Mouse (Mus musculus) MEL (cell line): ENCODE results near the gene Aff3. TPM values are rescaled to one million over a fixed set of nuclear protein-coding genes. Genes with fewer than 3 reads are reported as not detected.

Experiments used
- DNase-seq: peaks from one replicate; pipeline ENCODE4 v3.0.0; 2011; ENCODE audit warnings: low read depth, low spot score
- H3K27ac ChIP-seq: 2 replicates; pipeline ENCODE4 v1.5.1; 2012; ENCODE audit warnings: low read depth, mild to moderate bottlenecking, control low read depth, low read length, moderate library complexity; ENCODE audit not compliant: control insufficient read depth
- H3K27me3 ChIP-seq, 2 experiments: fragments of 150-350 bp in 1 of 2; sonication (generic) in 1 of 2; 2 replicates each; pipeline ENCODE4 v1.6.1; 2012; ENCODE audit warnings: low read length in 2 of 2, mild to moderate bottlenecking in 2 of 2, improper control_type of control experiment in 1 of 2, moderate library complexity in 1 of 2; ENCODE audit not compliant: insufficient read depth in 2 of 2, control insufficient read depth in 1 of 2
- H3K36me3 ChIP-seq, 2 experiments: 2 replicates each; pipeline ENCODE4 v1.6.1; 2012 to 2014; ENCODE audit warnings: low read length in 2 of 2, improper control_type of control experiment in 1 of 2, inconsistent platforms in 1 of 2, mild to moderate bottlenecking in 1 of 2; ENCODE audit not compliant: insufficient read depth in 2 of 2, control insufficient read depth in 1 of 2
- H3K4me1 ChIP-seq, 2 experiments: fragments of 150-350 bp in 1 of 2; sonication (generic) in 1 of 2; 2 replicates each; pipeline ENCODE4 v1.6.1; 2012; ENCODE audit warnings: low read length in 2 of 2, improper control_type of control experiment in 1 of 2, mild to moderate bottlenecking in 1 of 2; ENCODE audit not compliant: insufficient read depth in 2 of 2, control insufficient read depth in 1 of 2
- H3K4me3 ChIP-seq, 2 experiments: fragments of 150-350 bp in 1 of 2; sonication (generic) in 1 of 2; 2 replicates each; pipeline ENCODE4 v1.5.1; 2012; ENCODE audit warnings: low read depth in 2 of 2, low read length in 2 of 2, mild to moderate bottlenecking in 2 of 2, moderate library complexity in 2 of 2, control low read depth in 1 of 2, improper control_type of control experiment in 1 of 2; ENCODE audit not compliant: control insufficient read depth in 1 of 2, insufficient read depth in 1 of 2
- H3K79me2 ChIP-seq: 2 replicates; pipeline ENCODE4 v1.6.1; 2012; ENCODE audit warnings: mild to moderate bottlenecking, low read length, moderate library complexity; ENCODE audit not compliant: control insufficient read depth, poor library complexity, insufficient read depth
- H3K9ac ChIP-seq: 2 replicates; pipeline ENCODE4 v1.6.1; 2012; ENCODE audit warnings: low read depth, mild to moderate bottlenecking, control low read depth, low read length, moderate library complexity; ENCODE audit not compliant: control insufficient read depth, poor library complexity, severe bottlenecking
- H3K9me3 ChIP-seq: fragments of 150-350 bp; sonication (generic); replicated peaks from 2 replicates; pipeline ENCODE4 v1.6.1; 2012; ENCODE audit warnings: mild to moderate bottlenecking, low read length, improper control_type of control experiment, moderate library complexity; ENCODE audit not compliant: insufficient read depth
- BHLHE40 ChIP-seq: IDR thresholded peaks from 2 replicates; pipeline ENCODE4 v1.6.1; 2012; ENCODE audit warnings: low read depth, mild to moderate bottlenecking, inconsistent platforms, low read length, improper control_type of control experiment, borderline replicate concordance
- CHD1 ChIP-seq: IDR thresholded peaks from 2 replicates; pipeline ENCODE4 v1.6.1; 2012; ENCODE audit warnings: low read depth, mild to moderate bottlenecking, inconsistent platforms, low read length, improper control_type of control experiment
- CTCF ChIP-seq, 3 experiments: IDR thresholded peaks in 2 of 3; conservative IDR thresholded peaks in 1 of 3; 2 replicates each; pipeline ENCODE4 v1.5.1; 2011 to 2012; ENCODE audit warnings: low read length in 3 of 3, low read depth in 2 of 3, mild to moderate bottlenecking in 2 of 3, improper control_type of control experiment in 1 of 3, inconsistent platforms in 1 of 3, mixed read lengths in 1 of 3, moderate library complexity in 1 of 3; ENCODE audit not compliant: control insufficient read depth in 1 of 3, insufficient read depth in 1 of 3, poor library complexity in 1 of 3, severe bottlenecking in 1 of 3
- E2F4 ChIP-seq: IDR thresholded peaks from 2 replicates; pipeline ENCODE4 v1.6.1; 2011; ENCODE audit warnings: low read depth, low read length, improper control_type of control experiment, borderline replicate concordance
- EP300 ChIP-seq, 2 experiments: IDR thresholded peaks; 2 replicates each; pipeline ENCODE4 v1.6.1; 2011; ENCODE audit warnings: improper control_type of control experiment in 2 of 2, low read length in 2 of 2, low read depth in 1 of 2, mild to moderate bottlenecking in 1 of 2
- GABPA ChIP-seq: IDR thresholded peaks from 2 replicates; pipeline ENCODE4 v1.6.1; 2012; ENCODE audit warnings: low read depth, mild to moderate bottlenecking, inconsistent platforms, low read length, improper control_type of control experiment, moderate library complexity
- GATA1 ChIP-seq: IDR thresholded peaks from 2 replicates; pipeline ENCODE4 v1.6.1; 2011; ENCODE audit warnings: low read depth, low read length, improper control_type of control experiment
- HCFC1 ChIP-seq: IDR thresholded peaks from 2 replicates; pipeline ENCODE4 v1.6.1; 2012; ENCODE audit warnings: low read depth, mild to moderate bottlenecking, inconsistent platforms, low read length, improper control_type of control experiment, moderate library complexity
- JUND ChIP-seq: IDR thresholded peaks from 2 replicates; pipeline ENCODE4 v1.6.1; 2011; ENCODE audit warnings: low read depth, mild to moderate bottlenecking, improper control_type of control experiment, low read length
- KAT2A ChIP-seq: conservative IDR thresholded peaks from 2 replicates; pipeline ENCODE4 v1.6.1; 2012; ENCODE audit warnings: low read depth, low read length, improper control_type of control experiment, inconsistent platforms
- MAFK ChIP-seq: IDR thresholded peaks from 2 replicates; pipeline ENCODE4 v1.6.1; 2011; ENCODE audit warnings: low read depth, mild to moderate bottlenecking, low read length, improper control_type of control experiment, borderline replicate concordance
- MAX ChIP-seq: IDR thresholded peaks from 2 replicates; pipeline ENCODE4 v1.6.1; 2011; ENCODE audit warnings: low read length, improper control_type of control experiment
- MYB ChIP-seq: IDR thresholded peaks from 2 replicates; pipeline ENCODE4 v1.6.1; 2011; ENCODE audit warnings: mild to moderate bottlenecking, low read depth, low read length, improper control_type of control experiment
- NELFE ChIP-seq: IDR thresholded peaks from 2 replicates; pipeline ENCODE4 v1.6.1; 2011; ENCODE audit warnings: low read depth, low read length, improper control_type of control experiment
- NRF1 ChIP-seq: IDR thresholded peaks from 2 replicates; pipeline ENCODE4 v1.6.1; 2014; ENCODE audit warnings: low read depth, mild to moderate bottlenecking, inconsistent platforms, low read length, improper control_type of control experiment, moderate library complexity; ENCODE audit not compliant: poor library complexity, insufficient read depth, severe bottlenecking
- POLR2AphosphoS5 ChIP-seq: IDR thresholded peaks from 2 replicates; pipeline ENCODE4 v1.6.1; 2012; ENCODE audit warnings: low read depth, borderline replicate concordance, mild to moderate bottlenecking, inconsistent platforms, low read length, moderate library complexity, mixed read lengths
- RAD21 ChIP-seq: IDR thresholded peaks from 2 replicates; pipeline ENCODE4 v1.6.1; 2011; ENCODE audit warnings: mild to moderate bottlenecking, low read depth, low read length, improper control_type of control experiment
- SIN3A ChIP-seq: IDR thresholded peaks from 2 replicates; pipeline ENCODE4 v1.6.1; 2012; ENCODE audit warnings: low read length, improper control_type of control experiment, inconsistent platforms
- SMC3 ChIP-seq: IDR thresholded peaks from 2 replicates; pipeline ENCODE4 v1.6.1; 2011; ENCODE audit warnings: low read depth, low read length, improper control_type of control experiment
- TAL1 ChIP-seq: IDR thresholded peaks from 2 replicates; pipeline ENCODE4 v1.6.1; 2012; ENCODE audit warnings: mild to moderate bottlenecking, inconsistent platforms, low read length, moderate library complexity, mixed read lengths
- TCF12 ChIP-seq: IDR thresholded peaks from 2 replicates; pipeline ENCODE4 v1.6.1; 2014; ENCODE audit warnings: low read depth, mild to moderate bottlenecking, inconsistent platforms, low read length, improper control_type of control experiment, moderate library complexity
- UBTF ChIP-seq: IDR thresholded peaks from 2 replicates; pipeline ENCODE4 v1.6.1; 2012; ENCODE audit warnings: low read depth, mild to moderate bottlenecking, inconsistent platforms, low read length, improper control_type of control experiment, moderate library complexity, borderline replicate concordance; ENCODE audit not compliant: insufficient read depth
- USF1 ChIP-seq: IDR thresholded peaks from 2 replicates; pipeline ENCODE4 v1.6.1; 2014; ENCODE audit warnings: low read depth, mild to moderate bottlenecking, inconsistent platforms, low read length, improper control_type of control experiment, moderate library complexity
- ZKSCAN1 ChIP-seq: IDR thresholded peaks from 2 replicates; pipeline ENCODE4 v1.6.1; 2012; ENCODE audit warnings: low read depth, mild to moderate bottlenecking, inconsistent platforms, low read length, improper control_type of control experiment, moderate library complexity
- polyA plus RNA-seq, 2 experiments: library from polyadenylated mRNA; stranded (reverse) in 1 of 2; unstranded in 1 of 2; fragments of >175 nt in 1 of 2; fragments of >200 nt in 1 of 2; gene quantifications; 2 replicates each; pipeline versions ENCODE4 v1.2.1 to v1.2.4; 2012; ENCODE audit warnings: low replicate concordance in 2 of 2, low read depth in 1 of 2; ENCODE audit not compliant: insufficient read length in 2 of 2, insufficient read depth in 1 of 2, missing spikeins in 1 of 2
- total RNA-seq: library from RNA; depleted of rRNA; stranded (reverse); fragments of 300-350 nt; gene quantifications from 2 replicates; pipeline ENCODE4 v1.2.3, GENCODE M21; 2012

The Aff3 gene
- total and polyA plus RNA-seq, 3 experiments: 18.5 to 41.1 (median 25.4) TPM

DNA sequence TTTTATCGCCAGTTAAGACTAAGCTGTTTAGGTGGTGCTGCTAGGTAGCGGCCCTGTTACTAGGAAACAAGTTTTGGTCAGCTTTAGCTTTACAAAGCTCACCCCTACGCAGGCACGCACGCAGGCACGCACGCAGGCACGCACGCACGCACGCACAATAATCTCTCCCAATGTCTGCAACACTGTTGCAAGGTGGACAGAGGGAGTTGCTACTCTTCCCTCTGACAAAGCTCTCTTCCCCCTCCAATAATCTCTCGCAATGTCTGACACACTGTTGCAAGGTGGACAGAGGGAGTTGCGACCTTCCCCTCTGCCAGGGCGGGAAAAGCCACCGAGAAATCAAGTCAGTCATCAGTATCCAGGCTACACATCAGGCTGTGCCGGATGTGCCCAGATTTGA lies 425.2 kb downstream of the Aff3 start:
- TF ChIP-seq GABPA (no peak), TCF12 (no peak), E2F4 (no peak), CTCF (IDR thresholded peaks at IDR 0.05 in 2 of 3, conservative IDR thresholded peaks at IDR 0.05 in 1 of 3; ENCODE audit: control insufficient read depth in 1 of 3, insufficient read depth in 1 of 3, low read depth in 2 of 3, low read length in 3 of 3, poor library complexity in 1 of 3, severe bottlenecking in 1 of 3) (no peak), GATA1 (no peak), KAT2A (no peak), MAFK (no peak), MYB (no peak)
- no peak for DNase-seq
- H3K36me3 ChIP-seq: peaks cover 0 to 3% of the 10 kb centered on the region in 2 experiments; a peak in 2 of 4 replicates
- no peak overlapping the region for H3K9ac ChIP-seq
- peaks cover 0 to 2% of the 10 kb centered on the region in 2 experiments; a peak in 1 of 4 replicates for H3K4me1 ChIP-seq
- no peaks in the 10 kb centered on the region for H3K9me3 ChIP-seq
- no peaks in the 10 kb centered on the region for H3K27me3 ChIP-seq
- H3K4me3 ChIP-seq: no peak overlapping the region
- H3K27ac ChIP-seq: no peak overlapping the region
- H3K79me2 ChIP-seq: no peaks in the 10 kb centered on the region

GRCm38 (mm10) chr1:38237831-38238230 lies 426.9 kb downstream of the Aff3 start:
- no peak for DNase-seq
- Histone ChIP-seq H3K36me3 (peaks cover 0 to 3% of the 10 kb centered on the region in 2 experiments; a peak in 2 of 4 replicates), H3K4me1 (peaks cover 0 to 2% of the 10 kb centered on the region in 2 experiments; a peak in 1 of 4 replicates), H3K9me3 (no peaks in the 10 kb centered on the region)
- TF ChIP-seq BHLHE40: no peak
- no peak for TF ChIP-seq JUND
- no peak for TF ChIP-seq MAX
- no peak for TF ChIP-seq HCFC1
- TF ChIP-seq EP300 (IDR thresholded peaks at IDR 0.05; ENCODE audit: low read depth in 1 of 2, low read length in 2 of 2): no peak
- no peak for TF ChIP-seq TAL1
- no peak for TF ChIP-seq ZKSCAN1
- TF ChIP-seq SMC3: no peak
- no peak for TF ChIP-seq GABPA
- TF ChIP-seq NELFE: no peak
- no peak for TF ChIP-seq CHD1
- no peak for TF ChIP-seq RAD21
- TF ChIP-seq POLR2AphosphoS5: no peak
- no peak for TF ChIP-seq SIN3A
- TF ChIP-seq NRF1: no peak
- TF ChIP-seq UBTF: no peak
- TF ChIP-seq USF1: no peak
- TF ChIP-seq, all 39 proteins: peak for 0
- H3K27ac ChIP-seq: no peak overlapping the region
- no peak overlapping the region for H3K9ac ChIP-seq
- no peaks in the 10 kb centered on the region for H3K79me2 ChIP-seq
- no peaks in the 10 kb centered on the region for H3K27me3 ChIP-seq
- no peak overlapping the region for H3K4me3 ChIP-seq
